Mouse (Mus musculus): ENCODE results near the gene Kcnd3. TPM values are rescaled to one million over a fixed set of nuclear protein-coding genes. Genes with fewer than 3 reads are reported as not detected.

Kcnd3 gene
- polyA plus RNA-seq, 1 experiment from 2014 or later: 0.13 TPM

- Histone ChIP-seq H3K27me3 (ENCODE audit: low read depth, poor library complexity, severe bottlenecking) (peaks cover 13% of the 10 kb centered on the region; the same call in 1 of the 2 replicates), H3K36me3 (no peaks in the 10 kb centered on the region), H3K9me3 (replicated peaks) (no peaks in the 10 kb centered on the region), H3K4me3 (no peak overlapping the region), H3K27ac (no peak overlapping the region), H3K4me1 (no peaks in the 10 kb centered on the region)
- no peak for DNase-seq (ENCODE audit: low spot score)
- WGBS: 77% methylated on average over 4 of the region's 4 CpGs
These were observed 57.2 kb downstream of the Kcnd3 start for GRCm38 (mm10) chr3:105509321-105509720.

GRCm38 (mm10) chr3:105511836-105512235, 59.7 kb downstream of the Kcnd3 start:
- DNase-seq (ENCODE audit: low spot score): no peak
- Histone ChIP-seq H3K4me1 (no peaks in the 10 kb centered on the region), H3K9me3 (replicated peaks) (no peaks in the 10 kb centered on the region), H3K27me3 (ENCODE audit: low read depth, poor library complexity, severe bottlenecking) (peaks cover 3% of the 10 kb centered on the region; the same call in 1 of the 2 replicates), H3K36me3 (no peaks in the 10 kb centered on the region), H3K27ac (no peak overlapping the region), H3K4me3 (no peak overlapping the region)
- 70% methylated on average over 2 of the region's 2 CpGs for WGBS

GRCm38 (mm10) chr3:105514215-105514614, 62.1 kb downstream of the Kcnd3 start:
- Histone ChIP-seq H3K36me3 (no peaks in the 10 kb centered on the region), H3K9me3 (replicated peaks) (no peaks in the 10 kb centered on the region), H3K4me1 (no peaks in the 10 kb centered on the region), H3K27me3 (ENCODE audit: low read depth, poor library complexity, severe bottlenecking) (no peaks in the 10 kb centered on the region; the same call in none of the 2 replicates), H3K4me3 (no peak overlapping the region), H3K27ac (no peak overlapping the region)
- WGBS: 78% methylated on average over 3 of the region's 3 CpGs
- no peak for DNase-seq (ENCODE audit: low spot score)

GRCm38 (mm10) chr3:105515035-105515434, 62.9 kb downstream of the Kcnd3 start:
- Histone ChIP-seq H3K27ac (no peak overlapping the region), H3K27me3 (ENCODE audit: low read depth, poor library complexity, severe bottlenecking) (no peaks in the 10 kb centered on the region; the same call in none of the 2 replicates), H3K4me1 (no peaks in the 10 kb centered on the region), H3K36me3 (no peaks in the 10 kb centered on the region), H3K4me3 (no peak overlapping the region), H3K9me3 (replicated peaks) (no peaks in the 10 kb centered on the region)
- DNase-seq (ENCODE audit: low spot score): no peak

- no peaks in the 10 kb centered on the region for H3K36me3 ChIP-seq
- H3K27me3 ChIP-seq (ENCODE audit: low read depth, poor library complexity, severe bottlenecking): no peaks in the 10 kb centered on the region; the same call in none of the 2 replicates
- no peaks in the 10 kb centered on the region for H3K9me3 ChIP-seq (replicated peaks)
- no peak overlapping the region for H3K27ac ChIP-seq
- H3K4me1 ChIP-seq: no peaks in the 10 kb centered on the region
- DNase-seq (ENCODE audit: low spot score): no peak
- no peak overlapping the region for H3K4me3 ChIP-seq
- WGBS: 87% methylated on average over 1 of the region's 1 CpGs
These were observed 63.5 kb downstream of the Kcnd3 start for GRCm38 (mm10) chr3:105515640-105516039.

- no peak for DNase-seq (ENCODE audit: low spot score)
- no peak overlapping the region for H3K4me3 ChIP-seq
- no peak overlapping the region for H3K27ac ChIP-seq
- no peaks in the 10 kb centered on the region for H3K36me3 ChIP-seq
- no peaks in the 10 kb centered on the region for H3K9me3 ChIP-seq (replicated peaks)
- WGBS: 83% methylated on average over 6 of the region's 6 CpGs
- no peaks in the 10 kb centered on the region for H3K4me1 ChIP-seq
- no peaks in the 10 kb centered on the region; the same call in 1 of the 2 replicates for H3K27me3 ChIP-seq (ENCODE audit: low read depth, poor library complexity, severe bottlenecking)
These were observed 68.3 kb downstream of the Kcnd3 start for GRCm38 (mm10) chr3:105520446-105520845.

- 87% methylated on average over 12 of the region's 12 CpGs for WGBS
- H3K4me3 ChIP-seq: no peak overlapping the region
- H3K27ac ChIP-seq: no peak overlapping the region
- H3K36me3 ChIP-seq: no peaks in the 10 kb centered on the region
- no peaks in the 10 kb centered on the region for H3K4me1 ChIP-seq
- no peak for DNase-seq (ENCODE audit: low spot score)
- H3K27me3 ChIP-seq (ENCODE audit: low read depth, poor library complexity, severe bottlenecking): no peaks in the 10 kb centered on the region; the same call in 1 of the 2 replicates
- no peaks in the 10 kb centered on the region for H3K9me3 ChIP-seq (replicated peaks)
These were observed 69.1 kb downstream of the Kcnd3 start for GRCm38 (mm10) chr3:105521178-105521631.

- Histone ChIP-seq H3K27ac (no peak overlapping the region), H3K36me3 (no peaks in the 10 kb centered on the region), H3K9me3 (replicated peaks) (no peaks in the 10 kb centered on the region), H3K27me3 (ENCODE audit: low read depth, poor library complexity, severe bottlenecking) (no peaks in the 10 kb centered on the region; the same call in 1 of the 2 replicates), H3K4me3 (no peak overlapping the region), H3K4me1 (no peaks in the 10 kb centered on the region)
- WGBS: 90% methylated on average over 4 of the region's 4 CpGs
- no peak for DNase-seq (ENCODE audit: low spot score)
These were observed 69.5 kb downstream of the Kcnd3 start for GRCm38 (mm10) chr3:105521639-105522038.

GRCm38 (mm10) chr3:105528860-105529259, 76.7 kb downstream of the Kcnd3 start:
- no peak for DNase-seq (ENCODE audit: low spot score)
- Histone ChIP-seq H3K4me3 (no peak overlapping the region), H3K27ac (no peak overlapping the region), H3K36me3 (no peaks in the 10 kb centered on the region), H3K4me1 (peaks cover 46% of the 10 kb centered on the region), H3K9me3 (replicated peaks) (no peaks in the 10 kb centered on the region), H3K27me3 (ENCODE audit: low read depth, poor library complexity, severe bottlenecking) (no peaks in the 10 kb centered on the region)
- WGBS: 84% methylated on average over 8 of the region's 8 CpGs

GRCm38 (mm10) chr3:105529700-105530099, 77.6 kb downstream of the Kcnd3 start:
- peak; percentile 36 for DNase-seq (ENCODE audit: low spot score)
- Histone ChIP-seq H3K4me1 (peaks cover 46% of the 10 kb centered on the region), H3K27me3 (ENCODE audit: low read depth, poor library complexity, severe bottlenecking) (no peaks in the 10 kb centered on the region), H3K36me3 (no peaks in the 10 kb centered on the region), H3K4me3 (no peak overlapping the region), H3K9me3 (replicated peaks) (no peaks in the 10 kb centered on the region), H3K27ac (0 out of 2 replicates have a peak overlapping the region, but pooled peaks have one; percentile 9)
- WGBS: 7% methylated on average over 5 of the region's 5 CpGs

GRCm38 (mm10) chr3:105530363-105531130, 78.4 kb downstream of the Kcnd3 start:
- peak overlapping the region; percentile 4 for H3K4me3 ChIP-seq
- DNase-seq (ENCODE audit: low spot score): peak; percentile 68
- peak overlapping the region; percentile 62; the same call in 1 of the 2 replicates for H3K27ac ChIP-seq
- peaks cover 46% of the 10 kb centered on the region for H3K4me1 ChIP-seq
- no peaks in the 10 kb centered on the region for H3K9me3 ChIP-seq (replicated peaks)
- H3K36me3 ChIP-seq: no peaks in the 10 kb centered on the region
- 26% methylated on average over 11 of the region's 11 CpGs for WGBS
- no peaks in the 10 kb centered on the region for H3K27me3 ChIP-seq (ENCODE audit: low read depth, poor library complexity, severe bottlenecking)

- no peak overlapping the region for H3K27ac ChIP-seq
These were observed 86.3 kb downstream of the Kcnd3 start for GRCm38 (mm10) chr3:105538406-105538805.

GRCm38 (mm10) chr3:105538819-105539607, 86.9 kb downstream of the Kcnd3 start:
- Histone ChIP-seq H3K4me1 (peaks cover 14% of the 10 kb centered on the region), H3K4me3 (no peak overlapping the region), H3K27ac (no peak overlapping the region), H3K36me3 (no peaks in the 10 kb centered on the region), H3K27me3 (ENCODE audit: low read depth, poor library complexity, severe bottlenecking) (no peaks in the 10 kb centered on the region), H3K9me3 (replicated peaks) (no peaks in the 10 kb centered on the region)
- WGBS: 17% methylated on average over 13 of the region's 13 CpGs
- DNase-seq (ENCODE audit: low spot score): no peak

More at GRCm38 (mm10) chr3:105538406-105538805, 86.3 kb downstream of the Kcnd3 start:
- DNase-seq (ENCODE audit: low spot score): no peak
- Histone ChIP-seq H3K4me1 (peaks cover 18% of the 10 kb centered on the region), H3K4me3 (no peak overlapping the region), H3K27me3 (ENCODE audit: low read depth, poor library complexity, severe bottlenecking) (no peaks in the 10 kb centered on the region), H3K36me3 (no peaks in the 10 kb centered on the region), H3K9me3 (replicated peaks) (no peaks in the 10 kb centered on the region)
- 80% methylated on average over 6 of the region's 6 CpGs for WGBS
